Mouse (Mus musculus): ENCODE results near the gene Lpar2.

Lpar2 gene

DNA sequence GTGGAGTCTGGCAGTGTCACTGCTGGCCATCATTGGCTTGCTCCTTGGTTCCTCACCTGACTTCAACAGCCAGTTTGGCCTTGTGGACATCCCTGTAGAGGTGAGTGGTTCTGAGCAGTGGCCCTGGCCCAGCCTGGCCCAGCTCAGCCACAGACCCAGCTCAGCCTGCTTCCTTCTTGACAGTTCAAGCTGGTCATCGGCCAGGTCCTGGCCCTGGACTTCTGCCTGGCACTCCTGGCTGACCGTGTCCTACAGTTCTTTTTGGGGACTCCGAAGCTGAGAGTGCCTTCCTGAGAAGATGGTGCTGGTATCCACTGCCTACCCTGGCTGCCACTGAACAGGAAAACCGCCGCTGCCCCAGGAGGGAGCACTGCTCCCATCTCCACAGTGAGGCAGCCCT lies 15.0 kb upstream of the Lpar2 start:
- no peak for DNase-seq (ENCODE audit: low spot score)

DNA sequence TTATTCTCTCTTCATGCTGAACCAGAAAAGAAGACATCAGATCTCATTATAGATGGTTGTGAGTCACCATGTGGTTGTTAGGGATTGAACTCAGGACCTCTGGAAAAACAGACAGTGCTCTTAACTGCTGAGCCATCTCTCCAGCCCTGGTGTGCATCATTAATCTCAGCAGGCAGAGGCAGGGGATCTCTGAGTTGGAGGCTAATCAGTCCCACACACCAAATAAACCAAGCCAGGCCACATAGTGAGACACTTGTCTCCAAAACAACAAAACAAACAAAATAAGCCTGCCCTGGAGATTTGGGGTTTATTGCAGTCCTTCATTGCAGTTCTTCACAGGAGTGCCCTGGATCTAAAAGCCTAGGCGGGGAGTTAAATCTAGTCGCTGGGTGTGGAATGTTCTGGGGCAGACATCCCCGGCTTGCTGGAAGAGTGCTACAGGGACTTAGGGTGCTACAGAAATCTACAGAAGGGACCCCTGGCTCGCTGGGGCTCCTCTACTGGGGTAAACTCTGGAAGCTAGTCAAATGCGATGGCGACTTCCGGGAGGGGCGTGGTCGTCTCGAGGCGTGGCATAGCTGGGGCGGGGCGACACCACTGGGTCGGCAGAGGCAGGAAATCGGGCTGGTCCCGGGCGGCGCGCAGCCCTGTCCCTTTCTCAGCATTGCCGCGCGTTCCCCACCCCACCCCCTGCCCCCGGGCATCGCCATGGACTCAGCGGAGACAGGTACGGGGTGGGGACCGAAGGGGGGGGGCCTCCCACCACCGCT lies 13.9 kb upstream of the Lpar2 start, which contains the start of gene Gmip:
Gene Gmip (plus strand): TSS at position 586 of the 770 bp plus-strand sequence.
- DNase-seq (ENCODE audit: low spot score) = peak; percentile 80

DNA sequence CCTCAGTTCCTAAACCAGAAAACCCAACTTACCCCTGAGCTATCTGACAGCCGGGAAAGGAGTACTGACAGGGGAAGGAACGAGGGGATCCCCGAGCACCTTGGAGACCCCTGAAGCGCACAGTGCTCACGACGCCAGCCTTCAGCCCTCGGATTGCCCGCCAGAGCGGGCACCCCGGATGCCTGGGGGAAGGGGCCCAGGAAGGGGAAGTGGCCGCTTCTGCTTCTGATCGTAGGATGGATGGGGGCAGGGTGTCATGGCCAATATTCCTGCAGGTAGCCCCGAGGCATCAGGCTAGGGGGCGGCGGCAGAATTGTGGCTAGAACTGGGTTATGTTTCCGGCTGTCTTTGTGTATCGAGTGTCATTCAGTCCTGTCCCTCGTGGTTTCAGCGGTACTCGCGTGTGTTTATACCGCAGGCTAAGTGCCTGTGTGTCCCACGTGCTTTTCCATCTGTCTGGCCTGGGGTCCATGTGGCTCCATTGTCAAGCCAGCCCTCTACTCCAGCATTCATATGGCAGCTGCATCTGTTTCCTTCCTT lies 13.3 kb upstream of the Lpar2 start:
- DNase-seq (ENCODE audit: low spot score) = peak; percentile 38

DNA sequence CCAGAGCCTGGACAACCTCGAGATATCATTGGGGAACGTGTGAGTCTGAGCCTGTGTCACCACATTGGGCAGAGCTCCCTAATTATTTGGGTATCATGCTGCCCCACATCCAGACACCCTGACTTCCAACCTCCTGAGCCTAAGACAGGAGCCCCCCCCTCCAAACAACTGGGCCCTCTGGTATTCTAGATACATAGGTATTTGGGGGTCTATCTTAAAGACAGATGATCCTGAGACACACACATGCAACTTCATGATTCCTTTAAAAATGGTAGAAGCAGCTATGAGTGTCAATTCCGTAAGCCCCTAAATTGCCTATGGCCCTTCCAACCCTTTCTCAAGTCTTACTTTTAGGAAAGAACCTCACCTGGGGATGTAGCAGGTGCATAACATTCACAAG lies 12.4 kb upstream of the Lpar2 start:
- DNase-seq (ENCODE audit: low spot score) = no peak

DNA sequence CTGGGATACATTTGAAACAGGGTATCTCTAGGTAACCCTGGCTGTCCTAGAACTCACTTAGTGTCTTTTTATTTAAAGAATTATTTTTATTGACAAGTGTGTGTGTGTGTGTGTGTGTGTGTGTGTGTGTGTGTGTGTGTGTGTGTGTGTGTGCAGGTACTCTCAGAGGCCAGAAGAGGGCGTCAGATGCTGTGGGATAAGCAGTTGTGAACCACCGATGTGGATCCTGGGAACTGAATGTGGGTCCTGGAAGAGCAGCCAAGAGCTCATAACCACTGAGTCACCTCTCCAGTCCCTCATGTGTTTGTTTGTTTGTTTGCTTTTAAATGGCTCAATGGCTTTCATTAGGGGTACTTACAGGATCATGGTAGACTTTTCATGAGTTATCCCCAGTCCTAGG lies 7.3 kb upstream of the Lpar2 start:
- no peak for DNase-seq (ENCODE audit: low spot score)

DNA sequence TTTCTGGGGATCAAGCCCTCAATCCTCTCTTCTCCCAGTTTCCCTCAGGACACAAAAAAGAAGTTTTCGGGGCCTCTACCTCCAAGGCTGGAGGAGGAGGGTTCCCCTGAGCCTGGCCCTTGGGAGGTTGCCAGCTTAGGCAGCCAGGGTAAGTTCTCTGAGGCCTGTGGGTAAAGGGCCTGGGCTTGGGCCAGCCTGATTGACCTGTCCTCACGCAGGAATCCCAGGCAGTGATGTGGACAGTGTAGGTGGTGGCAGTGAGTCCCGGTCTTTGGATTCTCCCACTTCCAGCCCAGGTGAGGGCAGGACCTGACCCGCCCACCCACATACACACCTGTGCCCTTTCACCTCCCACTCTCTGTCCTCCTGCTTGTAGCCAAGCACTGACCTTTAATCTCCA lies 6.8 kb upstream of the Lpar2 start:
- DNase-seq (ENCODE audit: low spot score) = no peak

DNA sequence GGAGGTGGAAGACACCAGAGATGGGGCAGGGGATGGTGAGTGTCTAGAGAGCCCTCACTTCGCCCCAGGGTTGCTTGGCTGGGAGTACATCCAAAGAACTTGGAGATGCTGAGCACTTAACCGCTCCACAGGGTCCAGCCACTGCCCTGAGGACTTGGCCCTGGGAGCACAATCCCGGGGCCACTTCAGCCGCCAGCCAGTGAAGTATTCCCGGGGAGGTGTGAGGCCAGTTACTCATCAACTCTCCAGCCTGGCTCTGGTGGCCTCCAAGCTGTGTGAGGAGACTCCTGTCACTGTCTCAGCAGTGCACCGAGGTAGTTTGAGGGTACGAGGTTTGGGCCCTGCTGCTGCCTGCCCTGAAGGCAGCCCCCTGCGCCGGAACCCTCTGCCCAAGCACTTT lies 1.8 kb upstream of the Lpar2 start:
- DNase-seq (ENCODE audit: low spot score) = no peak

DNA sequence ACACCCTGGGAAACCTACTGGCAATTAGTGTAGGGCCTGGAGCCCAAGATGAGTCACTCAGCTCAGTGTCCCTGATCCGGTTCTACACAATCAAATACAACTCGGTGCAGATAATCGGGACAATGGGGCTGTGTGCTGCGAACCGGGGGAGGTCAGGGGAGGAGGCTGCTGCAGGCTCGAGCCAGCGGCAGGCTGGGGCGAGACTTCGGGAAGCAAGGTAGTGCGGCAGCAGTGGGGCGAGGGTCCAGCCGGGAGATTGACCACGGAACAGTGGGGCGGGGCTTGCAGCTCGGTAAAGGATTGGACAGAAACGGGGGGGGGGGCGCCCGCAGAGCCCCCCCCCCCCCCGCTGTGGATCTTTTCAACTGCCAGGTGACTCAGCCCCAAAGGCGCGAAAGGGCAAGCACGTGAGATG lies 251 bp upstream of the Lpar2 start:
- peak; percentile 71 for DNase-seq (ENCODE audit: low spot score)

DNA sequence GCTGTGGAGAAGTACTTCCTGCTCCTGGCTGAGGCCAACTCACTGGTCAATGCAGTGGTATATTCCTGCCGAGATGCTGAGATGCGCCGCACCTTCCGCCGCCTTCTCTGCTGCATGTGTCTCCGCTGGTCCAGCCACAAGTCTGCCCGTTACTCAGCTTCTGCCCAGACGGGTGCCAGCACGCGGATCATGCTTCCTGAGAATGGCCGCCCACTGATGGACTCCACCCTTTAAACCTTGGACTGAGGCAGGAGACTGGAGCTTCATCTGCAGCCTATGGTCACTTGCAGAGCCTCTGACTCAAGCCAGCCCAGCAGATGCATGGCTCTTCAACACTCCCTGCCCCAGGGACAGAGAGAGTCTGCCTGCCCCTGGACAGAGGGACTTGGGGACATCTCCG lies 4.1 kb downstream of the Lpar2 start:
- DNase-seq (ENCODE audit: low spot score) = no peak

DNA sequence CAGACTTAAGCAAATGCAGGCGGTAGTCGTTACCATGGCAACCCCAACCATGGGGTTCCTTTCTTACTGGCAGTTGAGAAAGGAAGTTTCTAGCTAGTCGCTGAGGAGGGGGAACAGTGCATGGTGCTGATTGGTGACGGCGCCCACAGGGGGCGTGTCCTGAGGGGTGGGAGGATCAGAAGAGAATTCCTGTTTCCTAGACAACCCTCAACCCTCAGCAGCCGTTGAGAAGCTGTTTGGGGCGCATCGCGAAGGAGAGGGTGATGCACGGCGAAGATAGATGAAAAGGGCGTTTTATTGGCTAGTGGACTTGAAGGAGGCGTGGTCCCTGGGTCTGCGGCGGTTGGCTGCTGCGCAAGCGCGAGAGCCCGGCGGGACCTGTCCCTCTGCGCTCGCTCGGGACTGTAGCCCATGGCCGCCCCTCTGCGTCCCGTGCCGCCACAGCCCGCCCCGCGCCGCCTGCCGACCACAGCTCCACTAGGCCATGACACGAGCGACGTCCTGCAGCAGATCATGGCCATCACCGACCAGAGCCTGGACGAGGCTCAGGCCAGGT lies 10.1 kb downstream of the Lpar2 start, which contains the start of gene Pbx4:
Gene Pbx4 (plus strand): TSS at position 194 of the 556 bp plus-strand sequence.
- DNase-seq (ENCODE audit: low spot score) = peak; percentile 96

DNA sequence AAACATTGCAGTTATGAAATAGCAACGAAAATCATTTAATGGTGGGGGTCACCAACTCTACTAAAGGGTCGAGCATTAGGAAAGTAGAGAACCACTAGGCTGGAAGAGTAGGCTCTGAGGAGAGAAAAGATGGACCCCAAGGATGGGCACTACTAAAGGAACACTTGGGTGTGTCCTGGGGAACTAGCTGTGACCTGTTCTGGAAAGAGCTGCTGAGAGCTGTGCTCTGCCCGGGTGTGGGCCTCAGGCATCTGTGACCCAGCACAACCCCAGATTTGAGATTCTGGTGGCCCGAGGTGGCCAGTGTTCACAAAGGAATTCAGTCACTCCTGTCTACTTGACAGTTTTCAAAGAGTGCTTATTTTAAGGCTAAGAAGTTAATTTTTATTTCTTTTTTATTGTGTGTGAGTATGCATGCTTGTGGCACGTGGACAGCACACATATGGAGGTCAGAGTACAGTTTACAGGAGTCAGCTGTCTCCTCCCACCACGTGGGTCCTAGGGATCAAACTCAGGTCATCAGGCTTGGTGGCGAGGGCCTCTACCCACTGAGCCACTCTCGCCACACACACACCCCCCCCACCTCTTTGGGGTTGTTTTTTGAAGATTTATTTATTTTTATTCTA lies 14.9 kb downstream of the Lpar2 start:
- no peak for DNase-seq (ENCODE audit: low spot score)

DNA sequence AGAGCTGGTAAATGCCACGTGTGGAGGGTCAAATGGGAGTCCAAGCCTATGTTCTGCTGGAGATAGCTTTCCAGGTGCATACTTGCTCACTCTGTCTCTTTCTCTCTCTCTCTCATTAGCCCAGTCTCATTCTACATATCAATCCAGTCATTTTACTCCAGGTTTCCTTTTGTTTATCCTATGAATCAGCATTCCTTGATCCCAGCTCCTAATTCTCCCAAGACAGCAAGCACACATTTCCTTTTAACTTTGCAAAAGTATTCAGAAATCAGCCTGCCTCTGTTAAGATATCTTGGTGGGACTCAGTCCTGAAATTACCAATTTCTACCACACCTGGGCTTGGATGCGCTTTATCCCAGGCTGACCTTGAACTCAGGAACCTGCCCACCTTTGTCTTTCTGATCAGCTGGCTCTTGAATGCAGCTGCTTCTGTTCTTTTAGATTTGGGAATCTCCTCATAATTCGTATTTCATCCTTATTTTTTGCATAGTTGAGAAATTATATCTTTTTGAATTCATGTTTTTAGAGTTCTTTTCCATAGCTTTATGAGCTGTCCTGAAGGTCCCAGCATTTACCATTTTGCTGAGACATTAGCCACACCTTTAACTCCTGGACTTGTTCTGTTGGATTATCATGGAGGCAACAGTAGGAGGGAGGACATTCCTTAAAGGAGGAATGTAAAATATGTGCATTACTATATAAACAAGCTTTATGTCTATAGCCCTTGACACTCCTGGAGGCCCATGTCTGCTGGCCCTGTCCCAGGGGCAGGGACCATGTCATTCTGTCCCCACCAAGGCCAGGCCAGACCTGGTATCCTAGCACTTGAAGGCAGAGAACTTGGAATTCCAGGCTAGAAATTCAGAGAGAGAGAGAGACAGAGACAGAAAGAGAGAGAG lies 25.2 kb downstream of the Lpar2 start:
- no peak for DNase-seq (ENCODE audit: low spot score)

DNA sequence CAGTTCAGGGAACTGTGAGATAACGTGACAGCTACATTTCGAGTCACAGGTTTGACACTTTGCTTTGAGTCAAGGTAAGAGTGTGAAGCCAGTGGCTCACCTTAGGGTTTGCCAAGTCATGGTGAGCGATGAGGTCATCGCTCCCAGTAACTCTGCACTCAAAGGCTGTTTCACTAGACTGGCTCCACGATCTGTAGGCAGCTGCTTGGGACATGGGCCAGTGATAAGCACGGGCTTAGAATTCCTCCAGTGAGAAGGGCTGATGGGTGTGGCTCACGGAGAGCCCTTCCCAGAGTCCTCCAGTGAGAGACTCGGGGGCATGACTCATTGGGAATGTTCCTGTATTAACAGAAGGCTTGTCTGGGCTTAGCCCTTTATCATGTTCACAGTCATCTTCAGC lies 26.7 kb downstream of the Lpar2 start:
- no peak for DNase-seq (ENCODE audit: low spot score)

DNA sequence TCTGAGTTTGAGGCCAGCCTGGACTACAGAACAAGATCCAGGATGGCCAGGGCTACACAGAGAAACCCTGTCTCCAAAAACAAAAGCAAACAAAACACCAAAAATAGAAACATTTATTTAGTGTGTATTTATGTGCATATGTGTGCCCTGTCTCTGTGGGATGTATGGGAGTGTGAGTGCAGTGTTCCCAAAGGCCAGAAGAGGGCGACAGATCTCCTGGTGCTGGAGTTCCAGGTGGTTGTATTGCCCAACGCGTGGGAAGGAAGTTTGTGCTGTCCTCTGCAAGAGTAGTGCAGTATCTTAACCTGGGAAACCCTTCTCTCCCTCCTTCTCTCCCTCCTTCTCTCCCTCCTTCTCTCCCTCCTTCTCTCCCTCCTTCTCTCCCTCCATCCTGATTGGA lies 27.7 kb downstream of the Lpar2 start:
- DNase-seq (ENCODE audit: low spot score) = no peak

DNA sequence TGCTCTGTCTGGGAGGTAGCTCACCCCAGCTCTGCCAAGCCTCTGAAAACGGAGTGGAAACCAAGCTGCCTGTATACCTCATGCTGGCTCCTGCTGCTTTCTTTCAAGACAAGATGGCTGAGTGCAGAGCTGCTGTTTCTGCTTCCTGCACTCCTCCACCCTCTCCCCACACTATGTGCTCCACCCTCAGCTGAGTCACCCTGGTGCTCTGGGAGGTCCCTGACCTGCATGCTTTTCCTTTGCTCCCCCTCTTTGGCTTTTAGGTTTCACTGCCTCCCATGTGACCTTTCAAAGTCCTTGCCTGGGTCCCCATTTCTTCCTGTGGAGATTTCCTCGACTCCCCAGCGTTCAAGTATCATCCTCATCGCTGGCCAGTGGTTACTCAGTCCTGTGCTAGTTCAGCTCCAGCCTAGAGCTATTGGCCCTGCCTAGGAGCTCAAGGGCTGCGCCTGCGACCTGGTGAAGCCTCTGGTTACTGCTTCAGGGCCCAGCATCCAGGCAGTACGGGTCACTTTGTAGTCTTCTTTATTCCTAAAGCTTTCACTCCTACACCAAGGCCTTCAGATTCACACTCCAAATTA lies 28.8 kb downstream of the Lpar2 start:
- DNase-seq (ENCODE audit: low spot score) = no peak

DNA sequence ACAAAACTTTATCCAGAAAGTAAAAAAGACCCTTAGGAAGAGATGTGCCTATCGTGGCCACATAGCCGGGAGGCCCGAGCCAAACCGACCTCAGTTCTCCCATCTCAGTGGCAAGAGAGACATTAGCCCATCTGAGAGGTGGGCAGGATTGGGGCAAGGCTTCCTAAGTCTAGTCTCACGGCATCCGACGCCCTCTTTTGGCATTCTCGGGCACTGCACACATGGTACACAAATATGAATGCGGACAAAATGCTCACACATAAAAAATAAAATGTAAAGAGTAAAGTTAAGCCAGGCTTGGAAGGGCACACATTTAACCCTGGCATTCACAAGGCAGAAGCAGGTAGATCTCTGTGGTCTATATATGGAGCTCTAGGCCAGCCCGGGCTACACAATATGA lies 31.6 kb downstream of the Lpar2 start:
- no peak for DNase-seq (ENCODE audit: low spot score)

DNA sequence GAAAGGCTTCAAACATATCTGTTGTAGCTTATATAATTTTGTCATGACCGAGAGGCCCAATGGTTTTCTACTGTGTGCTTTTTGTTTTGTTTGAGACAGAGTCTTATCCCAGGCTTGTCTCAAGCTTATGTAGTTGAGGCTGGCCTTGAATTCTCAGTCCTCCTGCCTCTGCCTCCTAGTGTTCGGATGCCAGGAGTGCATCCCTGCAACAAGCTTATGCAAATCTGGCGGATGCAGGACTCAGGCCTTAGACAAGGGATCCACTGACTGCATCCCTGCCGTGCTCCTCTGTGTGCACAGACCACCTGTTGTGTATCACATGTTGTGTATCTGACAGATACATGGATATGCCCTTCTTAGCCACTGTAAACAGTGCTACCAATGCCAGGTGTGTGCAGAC lies 38.6 kb downstream of the Lpar2 start:
- DNase-seq (ENCODE audit: low spot score) = no peak

DNA sequence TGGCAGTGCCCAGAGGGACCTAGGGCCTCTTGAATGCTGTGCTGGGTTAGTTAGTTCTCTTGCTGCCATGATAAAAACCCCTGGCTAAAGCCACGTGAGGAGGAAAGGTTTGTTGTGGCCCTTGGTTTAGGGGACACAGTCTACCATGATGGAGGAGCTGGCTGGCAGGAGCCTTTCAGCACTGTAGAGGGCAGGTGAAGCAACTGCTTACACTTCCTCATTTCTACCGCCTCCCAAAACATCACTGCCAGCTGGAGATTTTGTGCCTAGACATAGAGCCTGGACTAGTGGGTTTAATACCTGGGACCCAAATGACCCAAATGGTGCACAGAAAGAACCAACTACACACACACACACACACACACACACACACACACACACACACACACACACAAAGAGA lies 39.0 kb downstream of the Lpar2 start:
- no peak for DNase-seq (ENCODE audit: low spot score)

DNA sequence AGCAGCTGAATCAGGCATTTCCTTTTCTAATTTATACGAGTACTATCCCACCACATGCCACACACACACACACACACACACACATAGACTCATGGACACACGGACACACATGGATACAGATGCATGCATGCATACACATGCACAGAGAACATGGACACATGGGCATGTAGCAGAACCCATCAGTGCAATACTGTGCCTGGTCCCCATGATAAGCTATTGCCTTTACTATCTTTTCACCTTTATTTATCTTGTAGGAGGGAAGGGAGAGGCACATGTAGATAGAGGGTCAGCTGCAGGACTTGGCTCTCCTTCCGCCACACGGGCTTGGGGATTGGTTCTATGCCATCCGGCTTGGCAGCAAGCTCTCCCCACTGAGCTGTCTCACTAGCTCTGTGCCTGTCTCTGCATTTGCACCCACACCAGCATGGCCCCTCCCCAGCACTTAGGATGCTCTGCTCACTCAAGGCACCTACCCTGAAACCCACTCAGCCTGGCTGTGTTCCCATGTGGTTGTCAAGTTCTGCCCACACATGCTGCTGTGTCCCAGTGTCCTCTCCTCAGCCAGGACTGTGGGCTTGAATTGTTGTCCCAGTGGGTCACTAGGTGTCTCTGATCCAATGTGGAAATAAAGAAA lies 41.3 kb downstream of the Lpar2 start:
- no peak for DNase-seq (ENCODE audit: low spot score)

DNA sequence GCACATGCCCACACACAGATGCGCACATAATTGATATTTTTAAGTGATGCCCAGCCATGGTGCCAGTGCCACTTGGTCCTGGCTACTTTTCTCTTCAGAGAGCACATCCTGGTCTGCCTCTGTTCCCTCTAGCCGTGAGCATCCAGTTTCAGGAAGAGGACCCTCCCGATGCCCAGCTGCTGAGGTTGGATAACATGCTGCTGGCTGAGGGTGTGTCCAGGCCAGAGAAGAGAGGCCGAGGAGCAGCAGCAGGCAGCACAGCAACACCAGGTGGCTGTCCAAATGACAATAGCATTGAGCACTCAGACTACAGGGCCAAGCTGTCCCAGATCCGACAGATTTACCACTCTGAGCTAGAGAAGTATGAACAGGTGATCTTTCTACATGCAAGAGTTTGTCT lies 42.0 kb downstream of the Lpar2 start:
- DNase-seq (ENCODE audit: low spot score) = no peak

DNA sequence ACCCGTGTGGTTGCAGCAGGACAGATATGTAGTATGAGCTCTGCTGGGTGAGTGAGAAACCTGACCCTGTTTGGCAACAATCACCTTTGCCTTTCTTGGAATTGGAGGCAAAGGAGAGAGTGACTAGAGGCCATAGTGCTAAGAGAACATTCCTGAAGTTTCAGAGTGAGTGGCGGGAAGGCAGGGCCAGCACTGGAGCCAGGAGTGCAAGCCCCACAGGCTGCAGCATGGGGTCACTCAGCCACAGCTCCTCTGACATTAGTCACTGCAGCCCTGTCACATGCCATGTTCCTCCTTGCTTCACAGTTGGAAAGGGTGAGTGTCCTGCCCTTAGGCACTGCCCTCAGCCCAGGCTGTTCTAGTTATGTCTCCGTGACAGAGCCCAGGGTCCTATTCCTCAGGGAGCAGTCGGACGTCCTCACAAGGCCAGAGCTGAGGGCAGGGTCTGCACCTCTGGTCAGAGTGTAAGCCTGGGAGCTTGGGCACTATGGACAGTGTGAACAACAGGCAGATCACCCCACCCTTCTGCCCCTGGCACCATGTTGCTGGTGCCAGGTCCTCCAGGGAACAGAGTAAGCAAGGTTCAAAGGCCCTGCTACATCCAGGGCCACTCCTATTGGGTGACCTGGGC lies 45.6 kb downstream of the Lpar2 start:
- DNase-seq (ENCODE audit: low spot score) = no peak
